Mouse (Mus musculus): ENCODE results near the gene Smyd3.

DNA sequence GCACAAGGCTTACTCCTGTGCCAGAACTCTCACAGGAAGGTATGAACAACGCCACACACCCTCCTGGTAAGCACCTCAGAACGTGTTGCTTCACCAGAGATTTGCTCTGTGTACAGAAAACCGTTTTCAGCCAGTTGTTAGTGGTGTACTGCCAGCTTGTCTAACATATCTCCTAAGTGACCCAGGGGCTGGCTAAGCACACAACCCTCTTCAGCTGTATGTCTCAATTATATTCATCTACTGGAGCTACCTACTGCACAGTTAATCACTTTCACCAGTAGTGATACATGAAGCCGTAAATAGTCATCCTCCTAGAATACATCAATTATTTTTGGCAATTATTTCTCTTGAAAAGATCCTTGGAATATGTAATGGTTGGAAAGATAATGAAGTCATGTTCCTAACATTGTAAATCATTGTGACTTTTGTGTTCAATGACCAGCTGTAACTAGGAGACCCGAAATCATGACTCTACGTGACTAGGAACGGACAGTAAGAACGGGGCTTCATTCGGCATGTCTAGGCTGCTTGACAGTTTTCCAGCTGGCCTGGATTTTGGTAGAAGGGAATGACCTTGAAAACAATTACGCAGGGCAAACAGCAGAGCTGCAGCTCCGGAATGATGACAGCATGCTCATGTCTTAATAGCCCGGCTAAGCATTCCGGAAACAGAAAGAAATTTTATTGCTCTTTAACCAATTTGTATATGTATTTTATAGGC, 236.3 kb downstream of the Smyd3 start:
- TF ChIP-seq POLR2A (IDR thresholded peaks at IDR 0.05; ENCODE audit: extremely low read depth, insufficient read depth, low read length) (no peak), CTCF (IDR thresholded peaks at IDR 0.05; ENCODE audit: extremely low read depth, insufficient read depth, low read length) (no peak)
